ENCODE assay signal across 17 mouse cellular contexts in the genomic region with DNA sequence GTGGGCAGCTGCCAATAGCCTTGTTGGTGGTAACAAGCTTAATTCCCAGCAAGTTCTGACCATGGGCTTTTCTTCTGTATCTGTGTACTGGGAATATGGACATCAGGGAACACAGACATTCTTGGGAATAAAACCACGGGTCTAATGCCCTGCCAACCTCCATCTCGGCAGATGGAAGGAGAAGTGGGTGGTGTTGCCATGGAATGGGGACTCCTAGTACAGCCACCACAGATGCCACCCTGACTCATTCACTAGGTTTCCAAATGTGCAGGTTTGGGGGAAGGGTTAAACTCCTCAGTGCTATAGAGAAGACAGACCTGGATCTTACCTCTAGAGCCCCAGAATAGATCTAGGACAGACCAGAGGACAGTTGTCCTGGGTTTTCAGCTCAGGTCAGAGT. TPM values are rescaled to one million over a fixed set of nuclear protein-coding genes. Genes with fewer than 3 reads are reported as not detected.
DNase-seq lines count a peak whose midpoint lies in the region; TF ChIP-seq lines count a peak whose summit lies in the region.
"Had no signal": no experiment of that assay in that cellular context is flagged by ENCODE, and none has a peak within 500 bp of the region (broad histone marks: within the 10 kb centered on the region; RNA-seq: fewer than 3 reads in every experiment).

No protein-coding gene starts in this region.

- peak; percentile 27 to 43 for DNase-seq in frontal cortex, postnatal 36 days (ENCODE audit: low spot score in 2 of 2)
- no peak for DNase-seq in frontal cortex, postnatal 25 days (ENCODE audit: low spot score in 2 of 2)
- peak; percentile 36 to 52 for DNase-seq in right cerebral cortex, adult 2 months (ENCODE audit: low spot score in 2 of 2)
- no peak for DNase-seq in right cerebral cortex, postnatal 4 days
- DNase-seq in layer of hippocampus, adult 2 months (ENCODE audit: low spot score in 2 of 2), result peak; percentile 63 to 74
- DNase-seq in spleen, adult 12 weeks (ENCODE audit: low spot score), result no peak
- no peak for DNase-seq in thymus, postnatal 25 days
- DNase-seq: adrenal gland, adult 8-10 months; cerebellum, postnatal 14 days; heart, postnatal 14 days; lung, embryonic 14.5 days; thymus, postnatal 4 days had no signal

- peak overlapping the region; percentile 90 for H3K27ac ChIP-seq in layer of hippocampus, adult 2 months
- H3K27ac ChIP-seq: embryonic facial prominence, embryonic 13.5 days; heart, embryonic 10.5 days; hindbrain, embryonic 15.5 days; kidney, postnatal 0 days had no signal

- no peak overlapping the region for H3K4me3 ChIP-seq in layer of hippocampus, adult 2 months
- H3K4me3 ChIP-seq: embryonic facial prominence, embryonic 13.5 days; heart, embryonic 10.5 days; hindbrain, embryonic 15.5 days; megakaryocyte, embryonic 14.5 days had no signal

- TF ChIP-seq CTCF in layer of hippocampus, adult 2 months (conservative IDR thresholded peaks at IDR 0.05), result no peak

RNA-seq across cellular contexts. Expression of a gene that starts 31.1 kb away (rescaled TPM):
- total RNA-seq in layer of hippocampus, adult 2 months (2021), result 1 to 10 TPM; 4.8 to 5.6 TPM

Comparison
In these comparisons a context has a peak if more than half of its experiments do, and no peak if none do; other contexts are left out.
1. DNase-seq: peak in frontal cortex, postnatal 36 days (2 of 2), right cerebral cortex, adult 2 months (2 of 2) and layer of hippocampus, adult 2 months (2 of 2); none in frontal cortex, postnatal 25 days (0 of 2), right cerebral cortex, postnatal 4 days (single experiment), spleen, adult 12 weeks (single experiment) and thymus, postnatal 25 days (single experiment).